Mouse (Mus musculus): ENCODE data around the gene Ntpcr.

DNA sequence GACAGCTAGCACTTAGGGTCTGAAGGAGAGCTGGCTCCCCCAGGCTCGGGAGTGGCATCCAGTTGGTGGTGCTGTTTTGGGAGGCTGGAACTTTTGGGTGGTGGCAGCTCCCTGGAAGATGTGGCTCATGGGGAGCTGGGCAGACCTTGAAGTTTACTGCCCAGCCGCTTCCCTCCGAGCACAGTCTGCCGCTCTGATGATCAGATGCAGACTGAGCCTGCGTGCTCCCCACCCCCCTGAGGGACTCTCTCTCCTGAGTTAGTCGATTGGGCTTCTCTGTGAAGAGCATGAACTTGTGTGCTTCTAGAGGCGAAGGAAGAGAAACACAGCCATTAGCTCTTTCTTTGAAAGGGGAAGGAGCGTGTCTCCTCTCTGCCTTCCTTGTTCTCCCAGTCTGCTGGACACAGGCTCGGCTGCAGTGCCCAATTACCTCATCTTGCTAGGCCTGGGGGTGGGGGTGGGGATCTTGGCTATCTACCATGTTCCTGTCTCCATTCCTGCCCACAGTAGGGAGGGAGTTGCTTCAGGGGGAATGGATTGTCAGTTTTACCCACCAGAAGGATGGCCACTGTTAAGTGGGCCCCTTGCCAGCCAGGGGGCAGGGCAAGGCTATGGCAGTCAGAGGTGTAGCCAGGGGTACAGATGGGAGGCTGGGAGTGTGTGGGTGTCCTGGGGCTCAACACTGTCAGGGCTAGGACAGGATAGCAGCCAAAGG lies 26.8 kb downstream of the Ntpcr start:
- TF ChIP-seq CTCF (IDR thresholded peaks at IDR 0.05; ENCODE audit: low read depth) (no peak), EP300 (optimal IDR thresholded peaks at IDR 0.05) (no peak)
